Mouse (Mus musculus): ENCODE results near the gene Tssk3. TPM values are rescaled to one million over a fixed set of nuclear protein-coding genes. Genes with fewer than 3 reads are reported as not detected.
"Not testable (repeated sequence)": the region's sequence is repeated elsewhere in the genome, so short reads cannot be mapped to it uniquely, and the experiment has no call there.

The Tssk3 gene
- not detected in 2 replicates for polyA plus RNA-seq (2015; fragmentation: Nextera tagmentation; extraction: Ambion mirVana)

DNA sequence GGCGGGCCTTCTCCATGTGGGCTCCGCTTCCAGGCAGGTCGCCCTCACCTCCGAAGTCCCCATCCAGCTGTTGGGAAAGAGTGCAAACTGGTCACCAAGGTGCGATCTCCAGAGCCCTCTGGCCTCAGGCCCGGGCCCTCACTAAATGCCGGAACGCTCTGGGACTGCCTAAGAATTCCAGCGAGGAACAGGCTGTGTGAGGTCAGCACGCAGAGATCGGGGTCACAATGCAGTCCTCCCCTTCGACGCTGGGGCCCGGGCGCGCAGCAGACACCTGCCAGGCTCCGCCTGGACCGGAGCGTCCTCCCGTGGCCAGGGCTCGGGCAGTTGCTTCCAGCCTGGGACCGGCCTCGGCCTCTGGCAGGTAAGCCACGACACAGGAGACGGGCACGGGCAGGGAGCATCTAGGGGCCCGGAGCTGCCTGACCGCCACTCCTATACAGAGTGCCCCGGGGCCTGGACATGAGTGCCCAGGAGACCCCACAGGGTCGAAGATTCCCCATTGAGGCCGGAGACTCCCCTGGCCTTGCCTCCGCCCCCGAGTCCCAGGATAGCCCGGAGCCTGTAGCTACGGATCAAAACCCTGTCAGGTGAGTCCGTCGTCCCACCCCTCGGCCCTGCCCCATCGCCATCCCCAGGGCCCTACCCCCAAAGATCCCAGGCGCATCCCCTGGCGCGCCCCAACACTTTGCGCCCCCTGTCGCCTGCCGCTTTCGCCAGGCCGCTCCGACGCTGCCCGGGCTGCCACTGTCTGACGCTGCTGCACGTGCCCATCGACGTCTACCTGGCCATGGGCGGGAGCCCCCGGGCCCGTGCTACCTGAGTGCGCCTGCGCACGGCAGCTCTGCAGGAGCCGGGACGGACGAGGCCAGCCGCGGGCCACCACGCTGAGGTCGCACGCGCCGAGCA lies at the start of gene Tssk3, which contains the start of gene Fam229a:
Gene Tssk3, minus strand, starts transcription at position 51 of the 909 bp plus-strand sequence.
Gene Fam229a, plus strand, starts transcription at position 219 of the 909 bp plus-strand sequence.
- peaks cover 10% of the 10 kb centered on the region for H3K36me3 ChIP-seq (ENCODE audit: control insufficient read depth, insufficient read depth, low read length)
- WGBS, result 7% methylated on average over 70 of the region's 70 CpGs
- no peak within 1 kb of the TSS for H3K27ac ChIP-seq (ENCODE audit: low read length)
- peak within 1 kb of the TSS; percentile 39 for H3K4me3 ChIP-seq (replicated peaks; ENCODE audit: low read length)
- H3K4me2 ChIP-seq (ENCODE audit: low read depth, low read length), result peak within 1 kb of the TSS; percentile 72
- peaks cover 13% of the 10 kb centered on the region for H3K27me3 ChIP-seq (ENCODE audit: control insufficient read depth, insufficient read depth, low read length)
- no peaks in the 10 kb centered on the region for H3K9me3 ChIP-seq (replicated peaks; ENCODE audit: control insufficient read depth, low read length)
- peak within 1 kb of the TSS; percentile 64 for H3K9ac ChIP-seq (ENCODE audit: low read length)
- H3K4me1 ChIP-seq (ENCODE audit: control insufficient read depth, insufficient read depth, low read length), result peaks cover 10% of the 10 kb centered on the region
- peak; percentile 26; the same call in 1 of the 2 replicates for ATAC-seq (ENCODE audit: insufficient read depth, low FRiP score)

GRCm38 (mm10) chr4:129540012-129540411 lies 49.2 kb upstream of the Tssk3 start:
- no peak for ATAC-seq (ENCODE audit: insufficient read depth, low FRiP score)
- peaks cover 11% of the 10 kb centered on the region for H3K4me1 ChIP-seq (ENCODE audit: control insufficient read depth, insufficient read depth, low read length)
- H3K4me2 ChIP-seq (ENCODE audit: low read depth, low read length), result no peak overlapping the region
- no peaks in the 10 kb centered on the region for H3K27me3 ChIP-seq (ENCODE audit: control insufficient read depth, insufficient read depth, low read length)
- no peak overlapping the region for H3K4me3 ChIP-seq (replicated peaks; ENCODE audit: low read length)
- no peak overlapping the region for H3K27ac ChIP-seq (ENCODE audit: low read length)
- H3K36me3 ChIP-seq (ENCODE audit: control insufficient read depth, insufficient read depth, low read length), result no peaks in the 10 kb centered on the region
- WGBS, result 87% methylated on average over 6 of the region's 6 CpGs
- H3K9ac ChIP-seq (ENCODE audit: low read length), result no peak overlapping the region
- H3K9me3 ChIP-seq (replicated peaks; ENCODE audit: control insufficient read depth, low read length), result no peaks in the 10 kb centered on the region

DNA sequence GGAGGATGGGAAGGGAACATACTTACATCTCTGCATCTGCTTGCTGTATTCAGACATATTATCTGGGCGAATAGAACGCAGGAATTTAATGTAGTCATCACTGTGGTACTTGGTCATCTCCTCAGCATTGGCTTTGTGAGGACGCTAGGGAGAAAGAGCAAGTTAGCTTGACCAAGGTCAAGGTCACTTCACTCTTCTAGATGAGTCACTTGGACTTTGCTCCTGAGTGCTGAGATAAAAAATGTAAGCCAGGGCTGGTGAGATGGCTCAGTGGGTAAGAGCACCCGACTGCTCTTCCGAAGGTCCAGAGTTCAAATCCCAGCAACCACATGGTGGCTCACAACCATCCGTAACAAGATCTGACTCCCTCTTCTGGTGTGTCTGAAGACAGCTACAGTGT lies 38.1 kb upstream of the Tssk3 start:
- not testable (repeated sequence) for H3K9me3 ChIP-seq (replicated peaks; ENCODE audit: control insufficient read depth, low read length); ATAC-seq (ENCODE audit: insufficient read depth, low FRiP score); H3K27me3 ChIP-seq (ENCODE audit: control insufficient read depth, insufficient read depth, low read length); H3K27ac ChIP-seq (ENCODE audit: low read length); H3K4me1 ChIP-seq (ENCODE audit: control insufficient read depth, insufficient read depth, low read length); H3K9ac ChIP-seq (ENCODE audit: low read length); H3K4me3 ChIP-seq (replicated peaks; ENCODE audit: low read length); H3K4me2 ChIP-seq (ENCODE audit: low read depth, low read length)
- 92% methylated on average over 5 of the region's 6 CpGs for WGBS
- peaks cover 28% of the 10 kb centered on the region for H3K36me3 ChIP-seq (ENCODE audit: control insufficient read depth, insufficient read depth, low read length)

DNA sequence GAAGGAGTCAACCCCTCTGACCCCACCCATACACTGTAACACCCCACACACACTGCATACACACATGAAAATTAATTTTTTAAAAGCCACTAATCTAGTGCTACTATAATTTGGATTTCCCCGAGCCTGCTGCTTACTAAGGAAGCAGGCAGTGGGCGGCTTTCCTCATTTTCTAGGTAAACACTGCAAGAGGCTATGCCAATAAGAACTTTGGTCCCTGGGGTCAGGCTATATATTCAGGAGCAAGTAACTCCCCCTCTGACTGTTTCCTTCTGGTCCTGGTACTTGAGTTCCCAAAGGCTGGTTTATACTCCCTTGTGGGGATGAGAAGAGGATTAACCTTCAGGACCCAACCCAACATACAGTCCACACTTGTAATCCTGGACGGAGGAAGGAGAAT lies 35.1 kb upstream of the Tssk3 start:
- no peak overlapping the region for H3K4me3 ChIP-seq (replicated peaks; ENCODE audit: low read length)
- H3K27ac ChIP-seq (ENCODE audit: low read length), result no peak overlapping the region
- no peak overlapping the region for H3K4me2 ChIP-seq (ENCODE audit: low read depth, low read length)
- no peaks in the 10 kb centered on the region for H3K27me3 ChIP-seq (ENCODE audit: control insufficient read depth, insufficient read depth, low read length)
- H3K9me3 ChIP-seq (replicated peaks; ENCODE audit: control insufficient read depth, low read length), result no peaks in the 10 kb centered on the region
- no peak for ATAC-seq (ENCODE audit: insufficient read depth, low FRiP score)
- no peak overlapping the region for H3K9ac ChIP-seq (ENCODE audit: low read length)
- peaks cover 46% of the 10 kb centered on the region for H3K36me3 ChIP-seq (ENCODE audit: control insufficient read depth, insufficient read depth, low read length)
- H3K4me1 ChIP-seq (ENCODE audit: control insufficient read depth, insufficient read depth, low read length), result no peaks in the 10 kb centered on the region
- WGBS, result 64% methylated on average over 3 of the region's 3 CpGs

DNA sequence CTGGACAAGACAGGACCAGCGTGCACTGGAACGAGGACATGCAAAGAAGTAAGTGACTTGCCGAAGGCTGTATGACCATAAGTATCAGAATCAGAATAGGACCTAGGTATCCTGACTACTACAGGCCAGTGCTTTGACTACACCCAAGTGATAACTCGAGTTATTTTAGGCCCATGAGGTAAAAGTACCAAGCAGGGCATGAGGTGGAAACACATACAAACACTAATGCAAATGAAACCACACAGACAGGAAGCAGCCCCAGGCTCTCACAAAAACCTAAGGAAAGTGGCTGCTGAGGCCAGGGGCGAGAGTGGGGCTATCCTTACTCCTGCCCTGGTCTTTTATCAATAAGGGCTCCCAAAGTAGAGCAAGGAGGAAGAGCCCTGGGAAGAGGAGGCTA lies 34.5 kb upstream of the Tssk3 start:
- Histone ChIP-seq H3K4me3 (replicated peaks; ENCODE audit: low read length) (no peak overlapping the region), H3K27ac (ENCODE audit: low read length) (no peak overlapping the region), H3K27me3 (ENCODE audit: control insufficient read depth, insufficient read depth, low read length) (no peaks in the 10 kb centered on the region), H3K4me2 (ENCODE audit: low read depth, low read length) (no peak overlapping the region), H3K4me1 (ENCODE audit: control insufficient read depth, insufficient read depth, low read length) (no peaks in the 10 kb centered on the region), H3K36me3 (ENCODE audit: control insufficient read depth, insufficient read depth, low read length) (peaks cover 50% of the 10 kb centered on the region), H3K9ac (ENCODE audit: low read length) (no peak overlapping the region), H3K9me3 (replicated peaks; ENCODE audit: control insufficient read depth, low read length) (no peaks in the 10 kb centered on the region)
- WGBS, result 89% methylated on average over 5 of the region's 5 CpGs
- ATAC-seq (ENCODE audit: insufficient read depth, low FRiP score), result no peak

GRCm38 (mm10) chr4:129518519-129518918 lies 27.7 kb upstream of the Tssk3 start:
- no peak overlapping the region for H3K4me3 ChIP-seq (replicated peaks; ENCODE audit: low read length)
- 87% methylated on average over 8 of the region's 8 CpGs for WGBS
- no peaks in the 10 kb centered on the region for H3K27me3 ChIP-seq (ENCODE audit: control insufficient read depth, insufficient read depth, low read length)
- H3K4me1 ChIP-seq (ENCODE audit: control insufficient read depth, insufficient read depth, low read length), result peaks cover 2% of the 10 kb centered on the region; the same call in 1 of the 2 replicates
- H3K4me2 ChIP-seq (ENCODE audit: low read depth, low read length), result no peak overlapping the region
- H3K27ac ChIP-seq (ENCODE audit: low read length), result no peak overlapping the region
- no peak overlapping the region for H3K9ac ChIP-seq (ENCODE audit: low read length)
- ATAC-seq (ENCODE audit: insufficient read depth, low FRiP score), result no peak
- no peaks in the 10 kb centered on the region for H3K9me3 ChIP-seq (replicated peaks; ENCODE audit: control insufficient read depth, low read length)
- peaks cover 35% of the 10 kb centered on the region for H3K36me3 ChIP-seq (ENCODE audit: control insufficient read depth, insufficient read depth, low read length)

- H3K9me3 ChIP-seq (replicated peaks; ENCODE audit: control insufficient read depth, low read length), result no peaks in the 10 kb centered on the region
- peaks cover 20% of the 10 kb centered on the region for H3K36me3 ChIP-seq (ENCODE audit: control insufficient read depth, insufficient read depth, low read length)
- no peak overlapping the region for H3K4me2 ChIP-seq (ENCODE audit: low read depth, low read length)
- H3K4me1 ChIP-seq (ENCODE audit: control insufficient read depth, insufficient read depth, low read length), result peaks cover 7% of the 10 kb centered on the region; the same call in 1 of the 2 replicates
- peak overlapping the region; percentile 56 for H3K27ac ChIP-seq (ENCODE audit: low read length)
- H3K9ac ChIP-seq (ENCODE audit: low read length), result no peak overlapping the region
- peak; percentile 19 for ATAC-seq (ENCODE audit: insufficient read depth, low FRiP score)
- no peaks in the 10 kb centered on the region for H3K27me3 ChIP-seq (ENCODE audit: control insufficient read depth, insufficient read depth, low read length)
- H3K4me3 ChIP-seq (replicated peaks; ENCODE audit: low read length), result no peak overlapping the region
- 37% methylated on average over 2 of the region's 2 CpGs for WGBS
Measured at GRCm38 (mm10) chr4:129516925-129517324, 26.1 kb upstream of the Tssk3 start.

DNA sequence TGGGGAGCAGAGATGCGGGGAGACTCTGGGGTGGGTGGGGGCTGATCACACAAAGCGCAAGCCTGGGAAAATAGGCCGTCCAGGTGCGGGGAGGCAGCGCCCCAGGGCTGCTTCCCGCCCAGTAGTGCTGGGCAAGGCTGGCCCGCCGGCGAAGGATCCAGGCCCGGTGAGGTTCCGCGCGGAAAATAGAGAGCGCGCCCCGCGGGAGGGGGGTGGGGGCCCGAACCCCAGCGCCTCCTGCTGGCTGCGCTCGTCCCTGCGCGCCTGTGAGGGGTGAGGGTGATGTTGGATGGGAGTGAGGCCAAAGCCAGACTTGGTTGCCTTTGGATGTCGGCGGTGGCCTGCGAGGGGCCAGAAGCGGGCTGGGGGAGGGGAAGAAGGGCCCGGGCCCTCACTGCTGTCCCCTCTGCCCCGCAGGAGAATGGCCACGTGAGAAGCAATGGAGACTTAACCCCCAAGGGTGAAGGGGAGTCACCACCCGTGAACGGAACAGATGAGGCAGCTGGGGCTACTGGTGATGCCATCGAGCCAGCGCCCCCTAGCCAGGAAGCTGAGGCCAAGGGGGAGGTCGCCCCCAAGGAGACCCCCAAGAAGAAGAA lies 23.6 kb upstream of the Tssk3 start:
- peak overlapping the region; percentile 93 for H3K4me3 ChIP-seq (replicated peaks; ENCODE audit: low read length)
- no peaks in the 10 kb centered on the region for H3K9me3 ChIP-seq (replicated peaks; ENCODE audit: control insufficient read depth, low read length)
- peak overlapping the region; percentile 79 for H3K4me2 ChIP-seq (ENCODE audit: low read depth, low read length)
- peak overlapping the region; percentile 100 for H3K9ac ChIP-seq (ENCODE audit: low read length)
- under 1% methylated on average over 29 of the region's 35 CpGs for WGBS
- ATAC-seq (ENCODE audit: insufficient read depth, low FRiP score), result peak; percentile 47
- H3K27ac ChIP-seq (ENCODE audit: low read length), result peak overlapping the region; percentile 94
- H3K4me1 ChIP-seq (ENCODE audit: control insufficient read depth, insufficient read depth, low read length), result peaks cover 9% of the 10 kb centered on the region; the same call in 1 of the 2 replicates
- no peaks in the 10 kb centered on the region for H3K36me3 ChIP-seq (ENCODE audit: control insufficient read depth, insufficient read depth, low read length)
- no peaks in the 10 kb centered on the region for H3K27me3 ChIP-seq (ENCODE audit: control insufficient read depth, insufficient read depth, low read length)

- peak overlapping the region; percentile 94 for H3K27ac ChIP-seq (ENCODE audit: low read length)
- H3K4me3 ChIP-seq (replicated peaks; ENCODE audit: low read length), result peak overlapping the region; percentile 93
- H3K4me2 ChIP-seq (ENCODE audit: low read depth, low read length), result peak overlapping the region; percentile 79
- no peaks in the 10 kb centered on the region for H3K36me3 ChIP-seq (ENCODE audit: control insufficient read depth, insufficient read depth, low read length)
- ATAC-seq (ENCODE audit: insufficient read depth, low FRiP score), result peak; percentile 25
- under 1% methylated on average over 55 of the region's 57 CpGs for WGBS
- H3K4me1 ChIP-seq (ENCODE audit: control insufficient read depth, insufficient read depth, low read length), result peaks cover 12% of the 10 kb centered on the region
- peak overlapping the region; percentile 100 for H3K9ac ChIP-seq (ENCODE audit: low read length)
- H3K27me3 ChIP-seq (ENCODE audit: control insufficient read depth, insufficient read depth, low read length), result no peaks in the 10 kb centered on the region
- H3K9me3 ChIP-seq (replicated peaks; ENCODE audit: control insufficient read depth, low read length), result no peaks in the 10 kb centered on the region
Measured at GRCm38 (mm10) chr4:129513891-129514290, 23.1 kb upstream of the Tssk3 start.

Data from stomach, embryonic 16.5 days (tissue).